Mouse (Mus musculus) mature B cell (primary cell): ENCODE results near the gene Hax1.

Experiments
- in situ Hi-C: fragments of 300-500 bp; cut with MboI; formaldehyde crosslinking; loops from 2 replicates; pipeline ENCODE4 v1.14.3; 2019

The Hax1 gene

DNA sequence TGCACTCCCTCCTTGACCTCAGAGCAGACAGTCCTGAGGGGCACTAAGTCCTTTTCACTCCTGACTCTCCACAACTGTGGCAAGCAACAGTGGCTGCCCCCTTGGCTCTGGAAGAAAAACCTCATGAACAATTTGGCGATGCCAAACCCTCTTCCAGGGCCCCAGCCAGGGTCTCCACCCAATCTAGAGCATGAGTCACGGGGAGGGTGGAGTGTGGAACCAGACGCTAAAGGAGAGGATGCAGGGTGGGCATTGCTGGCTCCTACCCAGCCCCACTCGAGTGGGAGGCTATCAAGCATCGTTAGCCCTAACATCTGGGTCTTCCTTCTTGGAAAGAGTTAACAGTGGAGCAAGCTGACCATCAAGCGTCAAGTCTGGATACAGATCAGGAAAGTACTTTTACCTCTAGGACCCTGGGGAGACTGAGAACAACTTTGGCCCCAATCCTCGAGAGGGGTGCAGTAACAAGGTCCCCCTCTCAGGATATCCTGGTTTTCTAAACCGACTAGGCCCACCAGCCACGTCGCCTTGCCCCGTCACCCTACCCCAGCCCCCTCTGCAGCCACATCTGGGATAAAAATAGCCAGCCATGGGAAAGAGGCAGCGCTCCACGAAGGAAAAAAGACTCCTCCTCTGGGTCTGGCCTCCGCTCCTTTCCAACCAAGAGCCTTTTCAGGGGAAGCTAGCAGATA is 36.4 kb downstream of the Hax1 start:
- in situ Hi-C loops = no loop called here

DNA sequence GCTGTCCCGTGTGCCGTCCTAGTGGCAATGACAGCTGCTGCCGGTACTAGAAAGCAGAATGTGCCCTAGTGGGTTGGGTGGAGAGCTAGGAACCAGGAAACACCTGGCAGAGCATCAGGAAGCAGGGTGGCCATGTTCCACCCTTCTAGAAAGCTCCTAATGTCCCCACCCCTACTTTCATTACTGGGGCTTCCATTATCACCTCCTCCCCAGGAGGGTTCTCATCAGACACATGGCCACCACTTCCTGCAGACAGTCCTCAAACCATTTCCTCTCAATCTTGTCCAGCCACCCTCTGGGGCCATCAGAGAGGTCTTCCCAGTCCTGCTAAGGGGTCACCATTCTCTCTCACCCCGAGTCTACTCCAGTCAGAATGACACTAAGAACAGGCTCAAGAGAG is 37.1 kb downstream of the Hax1 start:
- in situ Hi-C loops = no loop called here

DNA sequence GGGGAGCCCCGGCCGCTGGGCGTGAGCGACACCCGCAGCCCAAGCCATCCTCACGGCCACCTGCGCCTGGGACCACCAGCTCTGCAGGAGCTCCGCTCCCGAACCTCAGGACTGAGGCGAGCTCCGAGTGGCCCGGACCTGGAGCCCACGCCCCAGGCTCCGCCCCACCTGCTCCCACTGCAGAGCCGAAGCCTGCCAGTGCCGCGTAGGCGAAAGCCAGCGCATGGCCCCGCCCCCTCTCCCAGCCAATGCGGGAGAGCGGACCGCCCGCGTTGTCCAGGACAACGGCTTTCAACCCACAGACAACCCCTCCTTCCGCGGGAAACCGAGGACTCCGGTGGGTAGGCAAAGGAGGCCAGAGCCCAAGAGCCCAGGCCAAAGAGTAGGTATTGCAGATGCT is 38.1 kb downstream of the Hax1 start:
- in situ Hi-C loops = no loop called here

DNA sequence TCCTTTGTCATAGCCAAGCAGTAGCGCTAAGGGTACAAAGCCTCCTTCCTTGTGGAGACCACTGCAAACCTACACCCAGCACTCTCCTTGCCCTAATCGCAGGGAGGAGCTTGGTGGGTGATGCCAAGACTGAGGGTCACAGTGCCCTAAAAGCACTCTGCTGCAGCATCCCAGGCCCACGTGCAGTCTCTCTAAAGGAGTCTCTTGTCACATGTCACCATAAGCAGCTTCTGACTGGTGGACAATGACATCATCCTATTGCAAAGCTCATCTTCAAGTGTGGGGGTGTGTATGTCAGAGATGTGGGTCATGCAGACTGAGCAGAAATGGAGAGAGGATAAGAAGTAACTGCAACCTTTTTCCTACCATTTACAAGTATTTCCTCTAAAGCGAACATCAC is 39.1 kb downstream of the Hax1 start:
- in situ Hi-C loops = loop anchor here (10.0 kb wide), 1 partner anchor 115 kb away; the partner anchor contains the start of gene Tpm3

DNA sequence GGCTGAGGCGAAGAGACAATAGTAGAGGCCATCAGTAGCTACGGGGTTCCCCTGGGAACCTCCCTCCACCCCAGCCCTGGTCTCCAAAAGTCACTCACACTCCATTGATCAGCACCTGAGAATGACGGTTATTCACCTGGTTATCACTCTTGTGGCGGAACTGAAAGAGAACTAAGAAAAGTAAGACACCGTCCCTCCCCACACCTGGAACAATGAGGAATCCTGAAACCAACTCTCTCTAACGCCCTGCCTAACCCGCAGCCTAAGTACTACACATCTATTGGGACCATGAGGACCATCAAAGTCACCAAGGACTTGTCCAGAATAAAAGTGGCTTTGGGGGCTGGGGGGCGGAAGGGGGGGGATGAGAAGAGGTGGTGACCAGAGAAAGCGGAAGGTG is 40.7 kb downstream of the Hax1 start:
- in situ Hi-C loops = loop anchor here (10.0 kb wide), 1 partner anchor 117 kb away; the partner anchor contains the start of gene Tpm3

DNA sequence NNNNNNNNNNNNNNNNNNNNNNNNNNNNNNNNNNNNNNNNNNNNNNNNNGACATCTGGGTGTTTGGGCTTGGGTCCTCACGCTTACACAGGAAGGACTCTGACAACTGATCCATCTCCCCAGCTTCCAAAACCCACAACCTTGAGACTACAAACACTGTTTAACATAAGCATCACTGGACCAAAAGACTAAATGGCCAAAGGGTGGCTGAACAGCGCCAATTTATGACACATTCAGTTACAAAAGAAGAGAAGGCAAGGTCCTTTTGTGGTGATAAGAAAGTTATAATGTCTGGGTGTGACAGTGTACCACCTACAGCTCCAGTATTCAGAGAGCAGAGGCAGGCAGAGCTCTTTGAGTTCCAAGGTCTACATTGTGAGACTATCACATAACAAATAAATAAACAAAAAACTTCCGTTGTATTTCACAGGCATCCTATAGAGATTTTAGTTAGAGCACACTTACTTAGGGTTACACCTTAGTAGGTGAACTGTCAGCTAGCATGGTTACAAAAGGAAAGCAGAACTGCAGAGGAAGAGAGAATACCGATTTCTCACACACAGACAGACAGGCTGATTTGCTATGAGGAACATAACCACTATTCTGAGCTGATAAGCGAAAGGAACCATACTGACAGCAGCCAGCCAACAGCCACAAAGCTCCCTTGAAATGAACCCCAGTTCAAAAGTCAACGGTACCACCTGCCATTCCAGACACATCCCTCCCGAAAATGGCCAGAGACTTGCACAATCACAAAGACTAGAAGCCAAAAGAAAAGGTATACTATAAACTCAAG is 42.2 kb downstream of the Hax1 start:
- in situ Hi-C loops = loop anchor here (10.0 kb wide), 1 partner anchor 118 kb away; the partner anchor contains the start of gene Tpm3

DNA sequence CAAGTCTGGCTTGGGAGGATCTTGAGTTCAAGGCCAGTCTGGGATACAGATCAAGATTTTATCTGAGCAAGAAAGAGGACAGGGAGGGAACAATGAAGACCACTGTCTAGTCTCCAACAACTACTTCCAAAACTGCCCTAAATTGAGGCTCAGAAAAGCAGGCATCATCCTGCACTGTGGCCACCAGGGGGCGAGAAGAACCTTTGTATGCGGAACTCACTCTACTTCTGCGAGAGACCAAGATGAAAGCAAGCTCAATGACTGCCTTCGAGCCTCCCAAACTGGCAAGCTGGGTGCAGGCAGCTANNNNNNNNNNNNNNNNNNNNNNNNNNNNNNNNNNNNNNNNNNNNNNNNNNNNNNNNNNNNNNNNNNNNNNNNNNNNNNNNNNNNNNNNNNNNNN is 45.2 kb downstream of the Hax1 start:
- in situ Hi-C loops = loop anchor here (10.0 kb wide), 1 partner anchor 121 kb away; the partner anchor contains the start of gene Tpm3

DNA sequence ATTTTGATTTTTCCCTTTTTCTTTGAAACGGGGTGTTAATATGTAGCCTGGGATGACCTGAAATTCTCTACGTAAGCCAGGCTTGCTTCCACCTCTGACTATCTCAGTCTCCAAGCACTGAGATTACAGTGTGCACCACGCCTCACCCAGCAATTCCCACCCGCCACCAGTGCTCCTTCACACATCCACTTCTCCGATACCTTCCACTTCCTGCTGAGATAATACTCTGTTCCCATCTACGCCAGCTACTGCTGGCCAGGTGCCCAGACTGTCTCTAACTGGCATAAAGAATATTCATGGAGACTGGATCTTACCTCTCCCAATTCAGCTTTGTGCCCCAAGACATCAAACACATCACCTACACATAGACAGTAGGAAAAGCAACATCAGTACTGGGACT is 49.9 kb downstream of the Hax1 start:
- in situ Hi-C loops = no loop called here

DNA sequence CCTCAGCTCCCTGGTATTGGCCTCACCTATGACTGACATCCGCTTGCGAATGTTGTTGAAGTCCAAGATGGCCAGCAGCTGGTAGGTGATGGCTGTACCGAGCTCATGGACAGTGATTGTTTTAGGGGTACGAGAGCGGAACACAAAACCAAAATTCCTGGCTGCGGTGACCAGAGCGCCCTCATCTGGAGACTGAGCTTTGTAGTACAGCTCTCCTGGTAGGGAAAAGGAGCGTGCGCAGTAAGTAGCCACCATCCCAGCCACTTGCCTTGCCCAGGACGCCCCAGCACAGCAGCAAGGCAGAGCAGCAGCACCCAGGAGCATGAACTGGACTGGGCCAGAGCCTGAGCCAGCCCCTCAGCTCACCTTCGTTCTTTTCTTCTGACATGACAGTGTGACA is 50.6 kb downstream of the Hax1 start:
- in situ Hi-C loops = no loop called here
